Mouse (Mus musculus) limb, embryonic 15.5 days (tissue): Measurements from ENCODE around the gene Spats2l. TPM values are rescaled to one million over a fixed set of nuclear protein-coding genes. Genes with fewer than 3 reads are reported as not detected.

ENCODE experiments used
- ATAC-seq: fragments of 200-750 bp; cut with Nextera tagmentation; 2 replicates; pipeline ENCODE4 v1.8.0; 2017; ENCODE audit warnings: low read depth, moderate TSS enrichment; ENCODE audit not compliant: insufficient number of reproducible peaks, low FRiP score, low TSS enrichment
- H3K27ac ChIP-seq: fragments of 300-500 bp; sonication (generic); 2 replicates; pipeline ENCODE4 v1.5.1; 2015; ENCODE audit warnings: moderate library complexity, mild to moderate bottlenecking, inconsistent platforms
- H3K27me3 ChIP-seq: fragments of 300-500 bp; sonication (generic); 2 replicates; pipeline ENCODE4 v1.6.1; 2015; ENCODE audit warnings: inconsistent platforms
- H3K36me3 ChIP-seq: fragments of 300-500 bp; sonication (generic); 2 replicates; pipeline ENCODE4 v1.6.1; 2015; ENCODE audit warnings: inconsistent platforms
- H3K4me1 ChIP-seq: fragments of 300-500 bp; sonication (generic); 2 replicates; pipeline ENCODE4 v1.6.1; 2015; ENCODE audit warnings: inconsistent platforms
- H3K4me2 ChIP-seq: fragments of 300-500 bp; sonication (generic); 2 replicates; pipeline ENCODE4 v1.6.1; 2015; ENCODE audit warnings: mild to moderate bottlenecking, inconsistent platforms
- H3K4me3 ChIP-seq: fragments of 300-500 bp; sonication (generic); 2 replicates; pipeline ENCODE4 v1.5.1; 2015; ENCODE audit warnings: mild to moderate bottlenecking, inconsistent platforms
- H3K9ac ChIP-seq: fragments of 300-500 bp; sonication (generic); 2 replicates; pipeline ENCODE4 v1.6.1; 2015; ENCODE audit warnings: inconsistent platforms
- H3K9me3 ChIP-seq: fragments of 300-500 bp; sonication (generic); 2 replicates; pipeline ENCODE4 v1.6.1; 2016; ENCODE audit warnings: inconsistent platforms
- WGBS: fragments of 180-500 bp; shearing (Covaris S2); methylation state at CpG from one replicate; pipeline ENCODE4 v1.1.7; 2015; 5-methylcytosine and 5-hydroxymethylcytosine counted together
- polyA plus RNA-seq: library from polyadenylated mRNA; unstranded; fragments of >200 nt; fragmentation: Nextera tagmentation; extraction: Ambion mirVana; gene quantifications from 2 replicates; pipeline ENCODE4 v1.2.1, GENCODE M21; 2015

Spats2l gene
- polyA plus RNA-seq, 1 experiment from 2014 or later: 197 TPM

DNA sequence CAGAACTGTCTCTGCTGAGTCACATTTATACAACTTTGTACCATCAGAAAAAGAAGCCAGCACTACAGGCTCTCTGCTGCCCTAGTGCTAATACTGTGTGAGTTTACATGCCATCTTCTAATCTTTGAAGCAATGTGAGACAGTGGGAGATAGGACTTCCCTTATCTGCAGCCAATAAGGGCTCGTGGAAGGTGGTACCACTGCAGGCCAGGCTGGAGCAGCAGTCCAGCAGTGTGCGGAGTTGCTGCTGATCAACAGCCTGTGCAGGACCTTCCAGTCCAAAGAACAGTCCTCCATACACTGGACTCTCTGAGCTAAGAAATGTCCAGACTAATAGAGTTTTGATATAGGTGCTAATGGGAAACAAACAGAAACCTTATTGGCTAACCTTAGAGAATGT is 59.2 kb downstream of the Spats2l start:
- Histone ChIP-seq H3K9ac (no peak overlapping the region), H3K4me1 (no peaks in the 10 kb centered on the region; the same call in 1 of the 2 replicates), H3K9me3 (no peaks in the 10 kb centered on the region), H3K36me3 (peaks cover 34% of the 10 kb centered on the region), H3K27ac (no peak overlapping the region), H3K4me3 (no peak overlapping the region), H3K4me2 (no peak overlapping the region), H3K27me3 (no peaks in the 10 kb centered on the region)
- 80% methylated on average over 2 of the region's 2 CpGs for WGBS
- ATAC-seq: no peak

GRCm38 (mm10) chr1:57835128-57835527 is 61.2 kb downstream of the Spats2l start:
- WGBS: 66% methylated on average over 7 of the region's 7 CpGs
- no peak overlapping the region for H3K4me3 ChIP-seq
- H3K4me2 ChIP-seq: no peak overlapping the region
- H3K9ac ChIP-seq: no peak overlapping the region
- peaks cover 41% of the 10 kb centered on the region for H3K36me3 ChIP-seq
- H3K9me3 ChIP-seq: no peaks in the 10 kb centered on the region
- no peak for ATAC-seq
- no peaks in the 10 kb centered on the region for H3K27me3 ChIP-seq
- H3K27ac ChIP-seq: no peak overlapping the region
- H3K4me1 ChIP-seq: no peaks in the 10 kb centered on the region; the same call in 1 of the 2 replicates

DNA sequence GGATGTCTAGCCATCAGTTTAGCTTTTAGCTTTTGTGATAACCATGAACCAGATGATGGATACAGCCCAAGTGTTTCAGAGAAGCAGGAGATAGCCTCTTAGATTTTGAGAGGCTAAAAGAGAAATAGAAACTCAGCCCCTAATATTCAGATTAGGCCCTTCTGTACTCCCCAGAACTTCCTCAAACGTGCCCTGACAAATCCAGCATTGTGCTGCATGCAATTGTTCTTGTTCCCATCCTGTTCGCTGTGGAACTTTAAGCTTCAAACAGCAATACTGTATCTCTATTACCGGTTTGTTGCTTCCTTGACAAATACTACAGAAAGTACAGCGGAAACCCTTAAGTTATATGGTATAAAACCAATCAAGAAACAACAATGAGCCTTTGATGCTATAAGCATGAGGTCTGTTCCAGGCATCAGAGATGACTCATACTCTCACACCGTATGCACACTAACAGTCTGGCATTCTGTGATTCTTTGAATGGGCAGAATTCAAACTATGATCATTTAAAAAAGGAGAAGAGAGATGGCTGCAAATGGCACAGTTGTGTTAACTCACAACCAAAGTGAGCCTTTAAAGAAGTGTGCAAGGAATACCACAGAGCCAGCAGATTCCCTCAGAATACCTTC is 62.8 kb downstream of the Spats2l start:
- Histone ChIP-seq H3K9ac (no peak overlapping the region), H3K9me3 (no peaks in the 10 kb centered on the region), H3K4me3 (no peak overlapping the region), H3K27me3 (no peaks in the 10 kb centered on the region), H3K36me3 (peaks cover 35% of the 10 kb centered on the region), H3K27ac (no peak overlapping the region), H3K4me2 (no peak overlapping the region), H3K4me1 (no peaks in the 10 kb centered on the region; the same call in 1 of the 2 replicates)
- ATAC-seq: no peak
- 68% methylated on average over 5 of the region's 5 CpGs for WGBS

DNA sequence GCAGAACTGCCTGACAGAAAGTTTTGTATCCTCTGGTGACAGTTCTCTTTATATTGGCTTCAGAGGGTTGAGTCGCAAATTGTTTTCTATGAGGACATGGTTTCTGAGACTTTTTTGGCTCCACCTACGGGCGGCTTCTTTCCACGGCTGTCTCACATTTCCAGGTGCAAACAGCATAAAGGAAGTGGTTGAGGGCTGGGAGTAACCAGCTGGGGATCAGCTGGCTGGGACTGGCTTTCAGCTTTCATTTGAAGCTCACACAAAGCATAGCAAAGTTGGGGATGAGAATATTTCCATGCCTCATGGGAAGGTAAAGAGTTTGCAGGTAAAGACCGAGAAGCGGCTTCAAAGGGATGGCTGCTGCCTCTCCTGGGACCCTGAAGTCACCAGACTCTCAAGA is 65.9 kb downstream of the Spats2l start:
- Histone ChIP-seq H3K27ac (no peak overlapping the region), H3K4me1 (0 out of 2 replicates have a peak, but pooled peaks cover 4% of the 10 kb centered on the region), H3K9me3 (no peaks in the 10 kb centered on the region), H3K9ac (no peak overlapping the region), H3K4me2 (no peak overlapping the region), H3K36me3 (peaks cover 20% of the 10 kb centered on the region), H3K4me3 (no peak overlapping the region), H3K27me3 (no peaks in the 10 kb centered on the region)
- ATAC-seq: no peak
- 59% methylated on average over 6 of the region's 6 CpGs for WGBS

DNA sequence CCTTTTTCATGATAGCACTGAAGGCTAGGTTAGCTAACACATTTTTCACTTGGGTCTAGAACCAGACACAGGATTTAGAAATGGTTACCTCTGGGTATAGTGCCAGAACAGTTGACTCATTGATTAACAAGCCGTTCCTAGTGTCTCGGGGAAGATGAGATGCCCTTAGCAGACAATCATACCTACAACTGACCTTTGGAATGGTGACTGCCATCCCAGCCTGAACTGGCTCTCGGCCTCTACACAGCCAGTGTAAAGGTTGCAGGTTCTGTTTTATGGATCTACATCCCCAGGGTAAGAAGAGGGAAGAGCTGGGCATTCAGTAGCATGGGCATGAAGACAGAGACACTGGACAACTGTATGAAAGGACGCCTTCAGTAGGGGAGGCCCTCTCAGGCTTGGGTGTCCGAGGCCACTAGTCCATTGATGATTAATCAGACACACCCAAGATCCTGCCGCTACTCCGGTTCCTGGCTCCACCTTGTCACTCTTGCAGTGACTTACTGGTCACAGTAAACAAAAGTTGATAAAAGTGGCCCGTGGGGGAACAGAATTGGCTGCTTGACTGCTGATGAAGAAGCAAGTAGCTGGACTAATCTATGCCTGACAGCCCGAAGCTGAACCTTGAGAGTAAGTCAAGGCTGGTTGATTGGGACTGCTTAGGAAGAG is 71.2 kb downstream of the Spats2l start:
- no peak overlapping the region for H3K27ac ChIP-seq
- WGBS: 90% methylated on average over 9 of the region's 9 CpGs
- H3K9me3 ChIP-seq: no peaks in the 10 kb centered on the region
- peaks cover 12% of the 10 kb centered on the region; the same call in 1 of the 2 replicates for H3K4me1 ChIP-seq
- H3K4me3 ChIP-seq: no peak overlapping the region
- no peaks in the 10 kb centered on the region for H3K27me3 ChIP-seq
- no peaks in the 10 kb centered on the region; the same call in 1 of the 2 replicates for H3K36me3 ChIP-seq
- no peak overlapping the region for H3K4me2 ChIP-seq
- H3K9ac ChIP-seq: no peak overlapping the region
- no peak for ATAC-seq

GRCm38 (mm10) chr1:57846856-57847698 is 73.1 kb downstream of the Spats2l start:
- no peak overlapping the region for H3K9ac ChIP-seq
- H3K27ac ChIP-seq: 0 out of 2 replicates have a peak overlapping the region, but pooled peaks have one; percentile 4
- no peaks in the 10 kb centered on the region for H3K9me3 ChIP-seq
- H3K36me3 ChIP-seq: no peaks in the 10 kb centered on the region; the same call in 1 of the 2 replicates
- H3K4me3 ChIP-seq: no peak overlapping the region
- peaks cover 20% of the 10 kb centered on the region for H3K4me1 ChIP-seq
- H3K27me3 ChIP-seq: no peaks in the 10 kb centered on the region
- 0 out of 2 replicates have a peak, but pooled peaks have one; percentile 19 for ATAC-seq
- no peak overlapping the region for H3K4me2 ChIP-seq
- 50% methylated on average over 15 of the region's 15 CpGs for WGBS

DNA sequence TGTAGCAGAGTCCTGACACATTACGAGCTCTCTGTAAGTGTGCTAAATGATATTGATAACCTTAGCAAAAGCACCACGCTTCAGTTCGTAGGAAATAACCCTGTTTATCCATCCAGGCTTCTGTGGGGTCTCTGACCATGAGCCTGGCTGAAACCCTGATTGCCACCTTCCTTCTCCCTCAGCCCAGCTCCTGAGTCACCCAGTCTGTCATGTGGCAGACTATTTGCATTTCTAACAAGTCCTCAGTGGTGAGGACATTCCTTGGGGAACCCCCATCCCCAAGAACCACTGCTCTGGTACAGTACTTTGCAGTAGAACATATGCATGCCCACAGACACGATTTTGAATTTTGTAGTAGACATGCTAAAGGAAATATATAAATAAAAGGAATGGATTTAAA is 75.1 kb downstream of the Spats2l start:
- H3K4me3 ChIP-seq: no peak overlapping the region
- no peak overlapping the region for H3K4me2 ChIP-seq
- no peaks in the 10 kb centered on the region; the same call in 1 of the 2 replicates for H3K36me3 ChIP-seq
- H3K27me3 ChIP-seq: no peaks in the 10 kb centered on the region
- ATAC-seq: no peak
- H3K27ac ChIP-seq: no peak overlapping the region
- no peaks in the 10 kb centered on the region for H3K9me3 ChIP-seq
- H3K9ac ChIP-seq: no peak overlapping the region
- WGBS: 76% methylated on average over 4 of the region's 4 CpGs
- peaks cover 24% of the 10 kb centered on the region for H3K4me1 ChIP-seq

DNA sequence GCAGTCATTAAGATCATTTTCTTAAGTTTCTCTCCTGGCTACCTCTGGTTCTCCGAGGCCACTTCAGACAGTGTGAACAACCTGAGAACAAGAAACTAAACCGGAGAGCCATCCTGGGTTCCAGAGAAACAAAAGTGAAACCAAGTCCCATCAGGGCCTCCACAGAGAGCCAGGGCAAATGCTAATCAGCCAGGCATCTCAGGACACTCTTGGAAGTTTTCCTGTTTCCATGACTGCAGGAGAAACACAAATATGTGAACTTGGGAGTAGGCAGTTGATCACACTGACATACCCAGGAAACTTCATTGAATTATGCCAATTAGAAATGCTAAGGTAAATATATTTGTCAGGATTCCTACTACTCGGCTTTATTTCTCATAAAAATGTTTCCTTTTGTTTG is 76.0 kb downstream of the Spats2l start:
- H3K9me3 ChIP-seq: no peaks in the 10 kb centered on the region
- no peak for ATAC-seq
- no peak overlapping the region for H3K27ac ChIP-seq
- H3K9ac ChIP-seq: no peak overlapping the region
- H3K36me3 ChIP-seq: no peaks in the 10 kb centered on the region; the same call in 1 of the 2 replicates
- no peak overlapping the region for H3K4me3 ChIP-seq
- no peaks in the 10 kb centered on the region for H3K27me3 ChIP-seq
- peaks cover 23% of the 10 kb centered on the region for H3K4me1 ChIP-seq
- H3K4me2 ChIP-seq: no peak overlapping the region
- 68% methylated on average over 3 of the region's 3 CpGs for WGBS

- Histone ChIP-seq H3K4me2 (no peak overlapping the region), H3K4me1 (peaks cover 18% of the 10 kb centered on the region), H3K9me3 (no peaks in the 10 kb centered on the region), H3K27ac (peak overlapping the region; percentile 57), H3K36me3 (peaks cover 7% of the 10 kb centered on the region; the same call in 1 of the 2 replicates), H3K9ac (no peak overlapping the region), H3K4me3 (no peak overlapping the region), H3K27me3 (no peaks in the 10 kb centered on the region)
- ATAC-seq: no peak
- 67% methylated on average over 6 of the region's 6 CpGs for WGBS
Measured at GRCm38 (mm10) chr1:57851871-57852270, 77.9 kb downstream of the Spats2l start.

GRCm38 (mm10) chr1:57852562-57853271 is 78.8 kb downstream of the Spats2l start:
- no peaks in the 10 kb centered on the region for H3K27me3 ChIP-seq
- H3K4me2 ChIP-seq: no peak overlapping the region
- WGBS: 64% methylated on average over 12 of the region's 12 CpGs
- H3K4me1 ChIP-seq: peaks cover 16% of the 10 kb centered on the region
- no peak for ATAC-seq
- peaks cover 10% of the 10 kb centered on the region; the same call in 1 of the 2 replicates for H3K36me3 ChIP-seq
- no peak overlapping the region for H3K9ac ChIP-seq
- no peak overlapping the region for H3K4me3 ChIP-seq
- H3K9me3 ChIP-seq: no peaks in the 10 kb centered on the region
- peak overlapping the region; percentile 57 for H3K27ac ChIP-seq

- H3K27ac ChIP-seq: no peak overlapping the region
- WGBS: 61% methylated on average over 5 of the region's 5 CpGs
- no peaks in the 10 kb centered on the region for H3K27me3 ChIP-seq
- no peak overlapping the region for H3K4me2 ChIP-seq
- no peak overlapping the region for H3K4me3 ChIP-seq
- peaks cover 13% of the 10 kb centered on the region; the same call in 1 of the 2 replicates for H3K36me3 ChIP-seq
- ATAC-seq: no peak
- no peaks in the 10 kb centered on the region for H3K9me3 ChIP-seq
- no peak overlapping the region for H3K9ac ChIP-seq
- 0 out of 2 replicates have a peak, but pooled peaks cover 4% of the 10 kb centered on the region for H3K4me1 ChIP-seq
Measured at GRCm38 (mm10) chr1:57857799-57858198, 83.8 kb downstream of the Spats2l start.
